Mouse (Mus musculus): ENCODE data around the gene Gm10097. TPM values are rescaled to one million over a fixed set of nuclear protein-coding genes. Genes with fewer than 3 reads are reported as not detected.

Gm10097 gene
- 0.15 TPM in 1 of 2 replicates, not detected in the other for polyA plus RNA-seq (2015; fragmentation: Nextera tagmentation; extraction: Ambion mirVana)

- no peak within 1 kb of the TSS for H3K4me3 ChIP-seq (ENCODE audit: low read length)
- H3K9ac ChIP-seq (replicated peaks; ENCODE audit: low read length) = no peak within 1 kb of the TSS
- no peaks in the 10 kb centered on the region for H3K36me3 ChIP-seq (ENCODE audit: insufficient read depth, low read length)
- H3K27ac ChIP-seq (ENCODE audit: low read length) = peak within 1 kb of the TSS; percentile 12; the same call in 1 of the 2 replicates
- no peaks in the 10 kb centered on the region for H3K27me3 ChIP-seq (ENCODE audit: insufficient read depth, low read length)
- H3K9me3 ChIP-seq (ENCODE audit: low read length) = 0 out of 2 replicates have a peak, but pooled peaks cover 2% of the 10 kb centered on the region
- 83% methylated on average over 14 of the region's 14 CpGs for WGBS
- ATAC-seq (ENCODE audit: low FRiP score, low TSS enrichment) = no peak
- no peaks in the 10 kb centered on the region for H3K4me1 ChIP-seq (ENCODE audit: insufficient read depth, low read length)
- no peak within 1 kb of the TSS for H3K4me2 ChIP-seq (replicated peaks; ENCODE audit: low read depth, low read length)
Measured at GRCm38 (mm10) chr10:5068676-5069265, at the start of gene Gm10097. Gene Gm10097 (plus strand): TSS chr10:5069192.

- Histone ChIP-seq H3K4me3 (ENCODE audit: low read length) (no peak overlapping the region), H3K27ac (ENCODE audit: low read length) (no peak overlapping the region), H3K4me1 (ENCODE audit: insufficient read depth, low read length) (no peaks in the 10 kb centered on the region), H3K9me3 (ENCODE audit: low read length) (no peaks in the 10 kb centered on the region), H3K4me2 (replicated peaks; ENCODE audit: low read depth, low read length) (no peak overlapping the region), H3K27me3 (ENCODE audit: insufficient read depth, low read length) (no peaks in the 10 kb centered on the region), H3K36me3 (ENCODE audit: insufficient read depth, low read length) (no peaks in the 10 kb centered on the region), H3K9ac (replicated peaks; ENCODE audit: low read length) (no peak overlapping the region)
- no peak for ATAC-seq (ENCODE audit: low FRiP score, low TSS enrichment)
- 89% methylated on average over 4 of the region's 4 CpGs for WGBS
Measured at GRCm38 (mm10) chr10:5025906-5026305, 43.1 kb upstream of the Gm10097 start.

GRCm38 (mm10) chr10:5027208-5027607 is 41.8 kb upstream of the Gm10097 start:
- Histone ChIP-seq H3K4me1 (ENCODE audit: insufficient read depth, low read length) (no peaks in the 10 kb centered on the region), H3K27me3 (ENCODE audit: insufficient read depth, low read length) (no peaks in the 10 kb centered on the region), H3K36me3 (ENCODE audit: insufficient read depth, low read length) (no peaks in the 10 kb centered on the region), H3K9ac (replicated peaks; ENCODE audit: low read length) (no peak overlapping the region), H3K27ac (ENCODE audit: low read length) (no peak overlapping the region), H3K9me3 (ENCODE audit: low read length) (no peaks in the 10 kb centered on the region), H3K4me2 (replicated peaks; ENCODE audit: low read depth, low read length) (no peak overlapping the region), H3K4me3 (ENCODE audit: low read length) (no peak overlapping the region)
- WGBS = 94% methylated on average over 1 of the region's 1 CpGs
- ATAC-seq (ENCODE audit: low FRiP score, low TSS enrichment) = no peak

GRCm38 (mm10) chr10:5028301-5028700 is 40.7 kb upstream of the Gm10097 start:
- Histone ChIP-seq H3K4me3 (ENCODE audit: low read length) (no peak overlapping the region), H3K36me3 (ENCODE audit: insufficient read depth, low read length) (peaks cover 6% of the 10 kb centered on the region; the same call in 1 of the 2 replicates), H3K9ac (replicated peaks; ENCODE audit: low read length) (no peak overlapping the region), H3K27ac (ENCODE audit: low read length) (no peak overlapping the region), H3K27me3 (ENCODE audit: insufficient read depth, low read length) (no peaks in the 10 kb centered on the region), H3K4me2 (replicated peaks; ENCODE audit: low read depth, low read length) (no peak overlapping the region), H3K4me1 (ENCODE audit: insufficient read depth, low read length) (no peaks in the 10 kb centered on the region), H3K9me3 (ENCODE audit: low read length) (no peaks in the 10 kb centered on the region)
- 79% methylated on average over 9 of the region's 9 CpGs for WGBS
- no peak for ATAC-seq (ENCODE audit: low FRiP score, low TSS enrichment)

GRCm38 (mm10) chr10:5029161-5029560 is 39.8 kb upstream of the Gm10097 start:
- no peak for ATAC-seq (ENCODE audit: low FRiP score, low TSS enrichment)

GRCm38 (mm10) chr10:5029883-5030282 is 39.1 kb upstream of the Gm10097 start:
- H3K27me3 ChIP-seq (ENCODE audit: insufficient read depth, low read length) = no peaks in the 10 kb centered on the region
- WGBS = 86% methylated on average over 1 of the region's 1 CpGs
- H3K27ac ChIP-seq (ENCODE audit: low read length) = no peak overlapping the region
- H3K4me1 ChIP-seq (ENCODE audit: insufficient read depth, low read length) = no peaks in the 10 kb centered on the region
- peaks cover 6% of the 10 kb centered on the region; the same call in 1 of the 2 replicates for H3K36me3 ChIP-seq (ENCODE audit: insufficient read depth, low read length)
- no peaks in the 10 kb centered on the region for H3K9me3 ChIP-seq (ENCODE audit: low read length)
- H3K4me3 ChIP-seq (ENCODE audit: low read length) = no peak overlapping the region
- H3K4me2 ChIP-seq (replicated peaks; ENCODE audit: low read depth, low read length) = no peak overlapping the region
- no peak overlapping the region for H3K9ac ChIP-seq (replicated peaks; ENCODE audit: low read length)
- ATAC-seq (ENCODE audit: low FRiP score, low TSS enrichment) = no peak

More at GRCm38 (mm10) chr10:5029161-5029560, 39.8 kb upstream of the Gm10097 start:
- H3K9ac ChIP-seq (replicated peaks; ENCODE audit: low read length) = no peak overlapping the region
- no peaks in the 10 kb centered on the region for H3K9me3 ChIP-seq (ENCODE audit: low read length)
- no peaks in the 10 kb centered on the region for H3K4me1 ChIP-seq (ENCODE audit: insufficient read depth, low read length)
- no peak overlapping the region for H3K27ac ChIP-seq (ENCODE audit: low read length)
- H3K4me2 ChIP-seq (replicated peaks; ENCODE audit: low read depth, low read length) = no peak overlapping the region
- no peak overlapping the region for H3K4me3 ChIP-seq (ENCODE audit: low read length)
- 50% methylated on average over 2 of the region's 2 CpGs for WGBS
- H3K36me3 ChIP-seq (ENCODE audit: insufficient read depth, low read length) = peaks cover 6% of the 10 kb centered on the region; the same call in 1 of the 2 replicates
- no peaks in the 10 kb centered on the region for H3K27me3 ChIP-seq (ENCODE audit: insufficient read depth, low read length)

DNA sequence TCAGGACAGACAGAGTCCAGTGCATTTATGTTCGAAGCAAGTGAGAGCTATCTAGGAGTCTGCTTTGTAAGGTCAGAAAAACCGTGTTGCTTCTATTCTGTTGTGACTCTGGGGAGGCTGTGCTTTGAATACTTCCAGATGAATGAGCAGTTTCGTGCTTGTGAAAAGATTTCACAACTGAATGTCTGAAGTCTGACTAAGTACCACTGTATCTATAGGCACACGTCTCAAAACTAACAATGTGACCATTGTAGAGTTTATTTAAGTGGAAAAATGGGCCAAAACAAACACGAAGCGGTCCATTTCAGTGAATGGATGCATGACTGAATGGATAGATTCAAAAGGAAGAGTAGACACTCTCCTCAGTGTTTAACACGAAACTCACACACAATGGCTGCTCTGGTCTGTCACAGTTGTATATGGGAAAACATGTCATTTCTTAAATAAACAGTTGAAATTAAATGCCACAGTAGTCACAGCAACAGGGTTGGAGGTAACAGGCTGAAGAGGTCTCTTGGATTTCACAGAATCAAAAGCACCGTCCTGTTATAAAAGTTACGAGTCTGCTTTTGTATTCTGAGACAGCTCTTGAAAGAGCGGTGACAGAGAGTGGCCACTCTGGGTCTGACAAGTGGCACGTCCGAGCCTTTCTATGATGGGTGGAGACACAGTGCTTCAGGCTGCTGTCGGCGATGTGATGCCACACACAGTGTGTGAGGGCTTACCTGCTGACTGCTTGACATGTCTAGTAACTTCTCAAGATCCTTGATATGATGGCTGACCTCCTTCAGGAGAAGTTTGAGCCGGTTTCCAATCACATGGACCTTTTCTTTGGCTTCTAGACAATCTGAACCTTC is 36.6 kb upstream of the Gm10097 start:
- Histone ChIP-seq H3K4me1 (ENCODE audit: insufficient read depth, low read length) (no peaks in the 10 kb centered on the region), H3K4me2 (replicated peaks; ENCODE audit: low read depth, low read length) (no peak overlapping the region), H3K9me3 (ENCODE audit: low read length) (no peaks in the 10 kb centered on the region), H3K9ac (replicated peaks; ENCODE audit: low read length) (no peak overlapping the region), H3K27ac (ENCODE audit: low read length) (no peak overlapping the region), H3K36me3 (ENCODE audit: insufficient read depth, low read length) (peaks cover 6% of the 10 kb centered on the region; the same call in 1 of the 2 replicates), H3K4me3 (ENCODE audit: low read length) (no peak overlapping the region), H3K27me3 (ENCODE audit: insufficient read depth, low read length) (no peaks in the 10 kb centered on the region)
- ATAC-seq (ENCODE audit: low FRiP score, low TSS enrichment) = no peak
- WGBS = 83% methylated on average over 15 of the region's 15 CpGs

DNA sequence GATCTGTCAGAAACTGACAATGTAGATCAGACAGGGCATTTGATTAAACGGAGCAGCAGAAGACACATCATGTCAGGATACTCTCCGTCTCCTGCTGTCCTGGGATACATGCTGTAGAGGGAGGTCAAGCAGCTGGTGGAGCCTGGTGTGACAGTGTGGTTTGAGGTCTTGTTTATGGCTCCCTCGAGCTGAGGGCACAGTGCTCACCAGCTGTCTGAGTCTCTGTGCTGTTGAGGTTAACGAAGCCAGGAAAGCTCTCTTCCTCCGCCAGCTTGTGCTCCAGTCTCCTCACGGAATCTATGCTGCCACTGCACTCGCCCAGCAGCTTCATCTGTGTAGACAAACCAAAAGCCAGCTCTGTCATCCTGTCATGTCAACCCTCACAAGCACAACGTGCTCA is 27.7 kb upstream of the Gm10097 start:
- no peaks in the 10 kb centered on the region for H3K4me1 ChIP-seq (ENCODE audit: insufficient read depth, low read length)
- 43% methylated on average over 8 of the region's 8 CpGs for WGBS
- peak; percentile 59; the same call in 1 of the 2 replicates for ATAC-seq (ENCODE audit: low FRiP score, low TSS enrichment)
- H3K4me2 ChIP-seq (replicated peaks; ENCODE audit: low read depth, low read length) = no peak overlapping the region
- no peaks in the 10 kb centered on the region for H3K27me3 ChIP-seq (ENCODE audit: insufficient read depth, low read length)
- no peak overlapping the region for H3K4me3 ChIP-seq (ENCODE audit: low read length)
- no peak overlapping the region for H3K9ac ChIP-seq (replicated peaks; ENCODE audit: low read length)
- no peak overlapping the region for H3K27ac ChIP-seq (ENCODE audit: low read length)
- H3K9me3 ChIP-seq (ENCODE audit: low read length) = no peaks in the 10 kb centered on the region
- H3K36me3 ChIP-seq (ENCODE audit: insufficient read depth, low read length) = peaks cover 6% of the 10 kb centered on the region; the same call in 1 of the 2 replicates

DNA sequence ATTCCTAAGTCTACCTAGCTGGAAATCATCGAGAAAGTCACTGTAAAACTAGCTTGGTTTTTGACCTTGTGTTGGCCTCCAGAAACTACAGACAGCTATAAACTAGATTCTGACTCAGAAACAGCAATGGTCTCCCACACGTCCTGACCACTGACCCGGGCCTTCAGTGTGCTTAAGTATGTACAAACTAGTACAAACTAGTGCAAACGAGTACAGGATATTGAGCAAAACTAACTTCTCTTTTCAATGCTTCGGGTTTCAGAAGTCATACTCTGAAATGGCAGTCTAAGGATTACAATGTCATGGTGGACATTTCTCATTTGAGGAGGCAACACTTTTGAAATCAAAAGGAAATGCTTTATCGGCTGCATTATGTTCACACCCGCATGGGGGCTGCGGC is 24.5 kb upstream of the Gm10097 start:
- ATAC-seq (ENCODE audit: low FRiP score, low TSS enrichment) = no peak
- Histone ChIP-seq H3K9me3 (ENCODE audit: low read length) (no peaks in the 10 kb centered on the region), H3K4me2 (replicated peaks; ENCODE audit: low read depth, low read length) (no peak overlapping the region), H3K36me3 (ENCODE audit: insufficient read depth, low read length) (peaks cover 6% of the 10 kb centered on the region; the same call in 1 of the 2 replicates), H3K27me3 (ENCODE audit: insufficient read depth, low read length) (no peaks in the 10 kb centered on the region), H3K9ac (replicated peaks; ENCODE audit: low read length) (no peak overlapping the region), H3K4me1 (ENCODE audit: insufficient read depth, low read length) (no peaks in the 10 kb centered on the region), H3K27ac (ENCODE audit: low read length) (no peak overlapping the region), H3K4me3 (ENCODE audit: low read length) (no peak overlapping the region)
- 65% methylated on average over 8 of the region's 8 CpGs for WGBS

- Histone ChIP-seq H3K9me3 (ENCODE audit: low read length) (no peaks in the 10 kb centered on the region), H3K27me3 (ENCODE audit: insufficient read depth, low read length) (no peaks in the 10 kb centered on the region), H3K36me3 (ENCODE audit: insufficient read depth, low read length) (peaks cover 6% of the 10 kb centered on the region; the same call in 1 of the 2 replicates), H3K4me3 (ENCODE audit: low read length) (no peak overlapping the region), H3K4me2 (replicated peaks; ENCODE audit: low read depth, low read length) (no peak overlapping the region), H3K9ac (replicated peaks; ENCODE audit: low read length) (no peak overlapping the region), H3K27ac (ENCODE audit: low read length) (no peak overlapping the region), H3K4me1 (ENCODE audit: insufficient read depth, low read length) (no peaks in the 10 kb centered on the region)
- 85% methylated on average over 7 of the region's 7 CpGs for WGBS
- no peak for ATAC-seq (ENCODE audit: low FRiP score, low TSS enrichment)
Measured at GRCm38 (mm10) chr10:5045213-5045612, 23.8 kb upstream of the Gm10097 start.
